Mouse (Mus musculus) limb, embryonic 10.5 days (tissue): ENCODE data around the gene Ubac2. TPM values are rescaled to one million over a fixed set of nuclear protein-coding genes. Genes with fewer than 3 reads are reported as not detected.
"Not testable (repeated sequence)": the region's sequence is repeated elsewhere in the genome, so short reads cannot be mapped to it uniquely, and the experiment has no call there.

Source experiments
- DNase-seq: peaks from one replicate; pipeline ENCODE4 v3.0.0-alpha.2; 2017; ENCODE audit warnings: low spot score
- H3K27ac ChIP-seq: fragments of 300-500 bp; sonication (generic); 2 replicates; pipeline ENCODE4 v1.5.1; 2016; ENCODE audit warnings: mild to moderate bottlenecking
- H3K27me3 ChIP-seq: fragments of 300-500 bp; sonication (generic); 2 replicates; pipeline ENCODE4 v1.6.1; 2016; ENCODE audit warnings: low read depth, mild to moderate bottlenecking; ENCODE audit not compliant: poor library complexity, severe bottlenecking
- H3K36me3 ChIP-seq: fragments of 300-500 bp; sonication (generic); 2 replicates; pipeline ENCODE4 v1.6.1; 2016; ENCODE audit warnings: mild to moderate bottlenecking, moderate library complexity
- H3K4me1 ChIP-seq: fragments of 300-500 bp; sonication (generic); 2 replicates; pipeline ENCODE4 v1.6.1; 2016
- H3K4me3 ChIP-seq: fragments of 300-500 bp; sonication (generic); 2 replicates; pipeline ENCODE4 v1.5.1; 2016; ENCODE audit warnings: mild to moderate bottlenecking, moderate library complexity
- H3K9me3 ChIP-seq: fragments of 300-500 bp; sonication (generic); replicated peaks from 2 replicates; pipeline ENCODE4 v1.6.1; 2016; ENCODE audit warnings: mild to moderate bottlenecking
- WGBS: fragments of 180-500 bp; shearing (Covaris S2); methylation state at CpG from one replicate; pipeline ENCODE4 v1.1.7; 2016; 5-methylcytosine and 5-hydroxymethylcytosine counted together
- polyA plus RNA-seq: library from polyadenylated mRNA; unstranded; fragments of >200 nt; fragmentation: Nextera tagmentation; extraction: Ambion mirVana; gene quantifications from 2 replicates; pipeline ENCODE4 v1.2.1, GENCODE M21; 2016

Ubac2 gene
- polyA plus RNA-seq: 66.2 and 73.4 TPM in 2 replicates

DNA sequence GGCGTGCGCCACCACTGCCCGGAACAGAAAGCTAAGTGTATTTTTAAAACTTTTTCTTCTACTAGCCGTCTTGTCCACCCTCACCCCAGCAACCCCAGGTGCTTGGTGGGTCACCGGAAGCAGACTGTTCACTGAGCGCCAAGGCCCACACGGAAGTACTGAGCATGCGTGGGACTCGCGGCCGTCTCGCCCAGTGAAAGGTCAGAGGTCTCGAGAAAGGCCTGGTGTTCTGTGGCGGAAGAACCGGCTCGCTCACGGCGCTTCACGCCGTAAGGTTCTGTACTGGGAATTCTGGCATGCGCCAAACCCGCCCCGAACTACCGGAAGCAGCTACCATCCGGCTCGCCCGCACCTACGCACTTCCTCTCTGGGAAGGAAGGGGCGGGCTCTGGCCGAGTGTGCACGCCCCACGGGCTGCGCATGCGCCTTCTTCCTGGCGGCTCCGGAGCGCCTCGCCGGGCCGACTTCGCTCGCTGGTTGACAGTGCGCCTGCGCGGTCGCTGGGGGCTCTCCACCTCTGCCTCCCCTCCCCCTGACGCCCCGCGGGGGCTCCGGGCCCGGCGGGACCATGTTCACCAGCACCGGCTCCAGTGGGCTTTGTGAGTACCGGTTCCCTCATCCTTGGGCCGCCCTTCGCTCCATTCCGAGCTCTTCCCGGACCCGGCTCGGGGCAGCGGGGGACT is at the start of gene Ubac2:
TSS of gene Ubac2 (plus strand) at position 445 of the 683 bp plus-strand sequence.
- H3K9me3 ChIP-seq: no peaks in the 10 kb centered on the region
- H3K36me3 ChIP-seq: peaks cover 5% of the 10 kb centered on the region; the same call in 1 of the 2 replicates
- under 1% methylated on average over 60 of the region's 61 CpGs for WGBS

DNA sequence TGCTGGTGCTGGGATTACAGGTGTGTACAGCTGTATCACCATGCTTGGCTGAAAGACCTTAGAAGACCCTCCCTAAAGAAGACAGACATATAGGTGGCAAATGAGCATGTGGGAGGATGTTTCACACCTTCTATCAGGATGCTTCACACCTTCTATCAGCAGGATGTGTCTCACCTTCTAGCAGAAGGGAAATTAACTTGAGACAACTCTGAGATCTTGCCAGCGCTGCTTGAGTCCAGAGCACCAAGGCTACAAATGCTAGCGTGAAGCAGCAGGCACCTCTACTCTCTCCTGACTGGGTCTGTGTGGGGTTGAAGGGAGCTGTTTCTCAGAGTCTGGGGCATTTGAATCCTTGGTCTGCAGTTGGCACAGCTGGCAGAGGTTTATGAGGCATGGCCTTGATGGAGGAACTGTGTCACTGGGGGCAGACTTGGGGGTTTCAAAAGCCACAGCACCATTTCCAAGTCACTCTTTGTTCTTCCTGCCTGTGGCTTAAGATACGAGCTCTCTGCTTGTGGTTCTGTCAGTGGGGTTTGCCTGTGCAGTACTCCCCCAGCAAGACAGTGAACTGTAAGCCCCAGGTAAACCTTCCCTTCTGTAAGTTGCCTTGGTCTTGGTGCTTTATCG is 48.5 kb upstream of the Ubac2 start:
- H3K9me3 ChIP-seq: no peaks in the 10 kb centered on the region

More for the DNA sequence above, at the start of gene Ubac2:
- Histone ChIP-seq H3K27ac (peak within 1 kb of the TSS; percentile 93), H3K4me3 (peak within 1 kb of the TSS; percentile 90), H3K27me3 (no peaks in the 10 kb centered on the region), H3K4me1 (peaks cover 22% of the 10 kb centered on the region)
- DNase-seq: peak; percentile 100

DNA sequence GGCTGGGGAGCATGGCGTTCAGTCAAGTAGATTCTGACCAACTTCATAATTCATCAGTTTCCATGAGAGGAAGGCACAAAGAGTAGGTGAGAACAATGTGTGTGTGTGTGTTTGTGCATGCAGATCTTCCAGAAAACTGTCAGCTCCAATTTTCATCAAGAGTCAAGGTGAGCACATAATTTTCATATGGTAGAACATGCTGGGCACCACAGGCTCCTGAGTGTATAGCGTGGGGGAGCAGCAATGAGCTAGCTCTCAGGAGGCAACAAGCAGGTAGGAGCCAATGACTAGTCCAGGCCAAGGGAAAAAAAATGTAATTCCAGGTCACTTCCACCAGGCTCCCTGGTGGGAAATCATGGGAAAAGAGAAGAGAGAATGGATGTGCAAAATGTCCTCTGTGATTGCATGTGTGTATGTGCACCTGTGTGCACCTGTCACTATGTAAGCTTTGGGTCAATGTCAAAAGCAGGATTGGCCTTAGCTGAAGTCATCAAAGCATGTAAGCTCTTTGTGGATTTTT is 45.4 kb upstream of the Ubac2 start:
- Histone ChIP-seq H3K27ac (no peak overlapping the region), H3K4me1 (no peaks in the 10 kb centered on the region), H3K27me3 (no peaks in the 10 kb centered on the region), H3K9me3 (no peaks in the 10 kb centered on the region), H3K4me3 (no peak overlapping the region), H3K36me3 (no peaks in the 10 kb centered on the region)
- DNase-seq: no peak
- 79% methylated on average over 2 of the region's 2 CpGs for WGBS

More for the DNA sequence above, 48.5 kb upstream of the Ubac2 start:
- Histone ChIP-seq H3K4me1 (peaks cover 4% of the 10 kb centered on the region; the same call in 1 of the 2 replicates), H3K36me3 (no peaks in the 10 kb centered on the region), H3K27ac (no peak overlapping the region), H3K27me3 (no peaks in the 10 kb centered on the region), H3K4me3 (no peak overlapping the region)
- WGBS: 82% methylated on average over 4 of the region's 4 CpGs
- DNase-seq: no peak

DNA sequence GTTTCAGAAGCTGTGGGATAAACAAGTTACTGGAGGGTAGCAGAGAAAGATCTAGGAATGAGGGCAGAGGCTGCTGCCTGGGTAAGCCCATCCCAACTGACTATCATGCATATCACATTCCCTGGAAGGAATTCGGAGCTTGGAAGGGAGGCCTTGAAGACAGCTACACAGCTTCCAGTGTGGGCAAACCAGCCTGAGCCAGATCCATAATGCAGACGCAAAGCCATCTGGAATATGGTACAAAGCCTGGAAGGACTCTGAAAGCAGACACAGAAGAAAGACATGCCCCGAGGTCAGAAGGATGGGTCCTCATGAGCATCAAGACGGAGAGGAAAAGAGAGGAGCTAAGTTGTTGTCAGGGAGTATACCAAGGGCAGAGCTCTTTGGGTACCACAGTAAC is 40.3 kb upstream of the Ubac2 start:
- Histone ChIP-seq H3K27me3 (no peaks in the 10 kb centered on the region), H3K36me3 (no peaks in the 10 kb centered on the region), H3K4me3 (no peak overlapping the region), H3K27ac (no peak overlapping the region), H3K9me3 (peaks cover 9% of the 10 kb centered on the region; the same call in 1 of the 2 replicates), H3K4me1 (no peaks in the 10 kb centered on the region)
- WGBS: 95% methylated on average over 4 of the region's 4 CpGs
- no peak for DNase-seq

DNA sequence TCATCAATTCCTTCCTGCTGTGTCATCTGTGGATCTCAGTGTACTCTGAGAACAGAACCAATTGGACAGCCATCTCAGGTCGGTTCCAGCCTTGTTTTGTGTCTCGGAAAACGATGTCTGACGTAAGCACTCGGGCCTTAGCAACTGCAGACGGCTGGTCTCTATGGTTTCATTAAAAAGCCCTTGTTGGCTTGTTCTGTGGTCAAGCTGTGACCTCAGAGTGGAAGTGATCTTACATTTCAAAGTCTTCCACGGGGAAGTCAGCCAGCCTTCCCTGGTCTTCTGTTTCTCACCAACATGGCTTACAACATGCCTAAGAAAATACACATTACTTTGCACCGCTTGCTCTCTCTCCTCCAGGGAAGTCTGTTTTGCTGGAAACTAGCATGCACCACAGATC is 38.2 kb upstream of the Ubac2 start:
- no peak overlapping the region for H3K27ac ChIP-seq
- no peak overlapping the region for H3K4me3 ChIP-seq
- no peaks in the 10 kb centered on the region for H3K36me3 ChIP-seq
- no peaks in the 10 kb centered on the region for H3K27me3 ChIP-seq
- DNase-seq: no peak
- WGBS: 92% methylated on average over 8 of the region's 8 CpGs
- H3K9me3 ChIP-seq: peaks cover 9% of the 10 kb centered on the region; the same call in 1 of the 2 replicates
- H3K4me1 ChIP-seq: no peaks in the 10 kb centered on the region

DNA sequence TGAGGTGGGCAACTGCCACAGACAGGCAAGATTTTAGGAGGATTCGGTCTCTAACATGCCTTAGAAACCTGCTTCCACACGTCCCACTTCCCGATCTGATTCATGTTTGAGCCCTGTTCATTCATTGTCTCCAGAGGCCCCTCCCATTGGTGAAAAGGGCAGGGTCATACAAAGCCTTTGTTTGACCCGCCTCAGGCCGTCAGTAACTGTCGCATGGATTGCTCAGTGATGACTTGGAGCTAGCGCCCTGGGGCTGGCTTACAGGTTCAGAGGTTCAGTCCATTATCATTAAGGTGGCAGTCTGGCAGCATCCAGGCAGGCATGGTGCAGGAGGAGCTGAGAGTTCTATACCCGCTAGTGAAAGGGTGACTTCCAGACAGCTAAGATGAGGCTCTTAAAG is 33.9 kb upstream of the Ubac2 start:
- Histone ChIP-seq H3K4me1 (no peaks in the 10 kb centered on the region), H3K9me3 (0 out of 2 replicates have a peak, but pooled peaks cover under 1% of the 10 kb centered on the region), H3K36me3 (no peaks in the 10 kb centered on the region), H3K4me3 (no peak overlapping the region), H3K27ac (no peak overlapping the region), H3K27me3 (no peaks in the 10 kb centered on the region)
- 80% methylated on average over 8 of the region's 8 CpGs for WGBS
- DNase-seq: no peak

DNA sequence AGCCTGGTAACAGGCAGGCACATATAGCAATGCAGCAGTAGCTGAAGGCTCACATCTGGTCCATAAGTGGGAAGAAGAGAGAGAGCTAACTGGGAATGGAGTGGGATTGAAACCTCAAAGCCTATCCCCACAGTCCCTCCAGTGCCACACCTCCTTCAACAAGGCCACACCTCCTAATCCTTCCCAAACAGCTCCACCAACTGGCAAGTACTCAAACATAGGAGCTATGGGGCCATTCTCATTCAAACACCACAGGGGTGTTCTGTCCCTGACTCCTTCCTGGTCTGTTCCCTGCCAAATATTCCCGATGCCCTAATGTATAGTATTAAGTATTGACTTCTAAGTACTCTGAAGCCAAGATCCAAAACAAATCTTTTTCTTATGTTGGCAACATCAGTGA is 27.2 kb upstream of the Ubac2 start:
- Histone ChIP-seq H3K4me1 (no peaks in the 10 kb centered on the region), H3K9me3 (no peaks in the 10 kb centered on the region), H3K27me3 (no peaks in the 10 kb centered on the region), H3K27ac (no peak overlapping the region), H3K4me3 (no peak overlapping the region), H3K36me3 (no peaks in the 10 kb centered on the region)
- WGBS: 91% methylated on average over 1 of the region's 1 CpGs
- DNase-seq: no peak

DNA sequence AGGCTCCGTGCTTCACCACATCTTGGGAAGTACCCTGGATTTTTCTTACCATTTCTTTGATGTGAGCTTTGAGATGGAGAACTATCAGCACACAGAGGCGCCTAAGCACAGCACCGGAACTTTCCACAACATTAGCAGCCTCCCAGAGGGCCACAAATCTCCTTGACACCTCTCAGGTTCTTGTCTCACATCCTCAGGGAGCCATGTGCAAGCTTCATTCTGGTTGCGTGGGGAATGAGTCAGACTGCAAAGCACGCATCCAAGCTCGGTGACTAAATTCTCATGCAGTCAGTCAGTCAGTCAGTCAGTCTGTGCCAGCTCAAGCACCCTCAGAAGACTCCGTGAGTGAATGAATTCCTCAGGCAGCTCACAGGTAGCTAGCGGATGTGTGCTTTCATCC is 25.9 kb upstream of the Ubac2 start:
- Histone ChIP-seq H3K9me3 (no peaks in the 10 kb centered on the region), H3K27ac (no peak overlapping the region)
- DNase-seq: no peak

DNA sequence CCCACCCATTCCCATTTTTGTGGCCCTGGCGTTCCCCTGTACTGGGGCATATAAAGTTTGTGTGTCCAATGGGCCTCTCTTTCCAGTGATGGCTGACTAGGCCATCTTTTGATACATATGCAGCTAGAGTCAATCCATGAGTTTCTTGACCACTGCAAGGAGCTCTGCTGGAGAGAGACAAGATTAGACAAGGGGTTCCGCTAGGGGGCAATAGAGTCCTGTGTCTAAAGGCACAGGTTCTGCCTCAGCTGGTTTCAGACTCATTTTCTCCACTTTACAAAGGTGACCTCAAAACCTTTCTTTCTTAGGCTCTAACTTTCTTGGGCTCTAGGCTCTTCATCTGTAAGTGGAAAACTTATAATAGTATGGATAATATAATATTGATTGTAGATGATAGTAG is 13.3 kb upstream of the Ubac2 start:
- 12% methylated on average over 2 of the region's 2 CpGs for WGBS
- DNase-seq: peak; percentile 54

More for the DNA sequence above, 25.9 kb upstream of the Ubac2 start:
- Histone ChIP-seq H3K4me3 (no peak overlapping the region), H3K4me1 (no peaks in the 10 kb centered on the region), H3K36me3 (no peaks in the 10 kb centered on the region), H3K27me3 (no peaks in the 10 kb centered on the region)
- 83% methylated on average over 8 of the region's 8 CpGs for WGBS

DNA sequence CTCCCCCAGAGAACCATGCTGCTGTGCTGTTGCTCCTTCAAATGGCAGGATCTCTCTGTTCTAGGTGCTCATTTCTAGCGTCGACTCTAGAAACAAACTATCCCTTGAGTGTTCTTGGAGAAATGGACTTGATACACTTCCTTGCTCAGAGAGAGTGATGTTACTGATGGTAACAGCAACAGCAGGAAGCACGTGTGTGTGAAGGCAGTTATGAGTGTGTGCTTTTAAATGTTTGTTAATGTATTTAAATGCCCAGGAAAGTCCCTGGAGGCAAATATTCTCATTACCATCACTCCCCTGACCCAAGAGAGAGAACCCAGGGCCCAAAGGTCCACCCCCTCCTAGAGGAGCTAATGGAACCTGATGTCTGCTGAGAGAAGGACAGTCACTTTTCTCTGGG is 11.8 kb upstream of the Ubac2 start:
- WGBS: 76% methylated on average over 3 of the region's 3 CpGs
- Histone ChIP-seq H3K4me1 (no peaks in the 10 kb centered on the region), H3K36me3 (no peaks in the 10 kb centered on the region), H3K27me3 (no peaks in the 10 kb centered on the region), H3K9me3 (no peaks in the 10 kb centered on the region), H3K4me3 (no peak overlapping the region), H3K27ac (no peak overlapping the region)
- no peak for DNase-seq

More for the DNA sequence above, 13.3 kb upstream of the Ubac2 start:
- not testable (repeated sequence) for H3K27me3 ChIP-seq, H3K9me3 ChIP-seq, H3K27ac ChIP-seq, H3K36me3 ChIP-seq, H3K4me1 ChIP-seq, H3K4me3 ChIP-seq

DNA sequence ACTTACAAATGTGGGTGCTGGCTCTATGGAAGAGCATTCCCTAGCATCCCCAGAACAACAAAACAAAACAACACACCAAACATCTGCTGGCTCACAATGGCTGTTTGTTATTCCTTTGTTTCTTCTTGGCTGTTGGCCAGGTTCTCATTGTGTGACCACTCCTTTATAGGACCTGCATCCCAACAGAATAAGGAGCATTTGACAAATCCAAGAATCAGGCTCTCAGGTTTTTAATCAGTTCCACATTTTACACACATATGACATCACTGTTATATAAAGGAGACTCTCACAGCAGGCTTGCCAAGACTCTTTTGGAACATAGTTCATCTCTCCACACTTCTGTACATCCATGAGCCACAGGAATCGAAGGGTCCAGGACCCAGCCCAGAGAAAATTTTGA is 9.3 kb upstream of the Ubac2 start:
- Histone ChIP-seq H3K27me3 (no peaks in the 10 kb centered on the region), H3K4me1 (no peaks in the 10 kb centered on the region), H3K4me3 (no peak overlapping the region), H3K36me3 (no peaks in the 10 kb centered on the region), H3K27ac (no peak overlapping the region), H3K9me3 (no peaks in the 10 kb centered on the region)
- 78% methylated on average over 1 of the region's 1 CpGs for WGBS
- no peak for DNase-seq

DNA sequence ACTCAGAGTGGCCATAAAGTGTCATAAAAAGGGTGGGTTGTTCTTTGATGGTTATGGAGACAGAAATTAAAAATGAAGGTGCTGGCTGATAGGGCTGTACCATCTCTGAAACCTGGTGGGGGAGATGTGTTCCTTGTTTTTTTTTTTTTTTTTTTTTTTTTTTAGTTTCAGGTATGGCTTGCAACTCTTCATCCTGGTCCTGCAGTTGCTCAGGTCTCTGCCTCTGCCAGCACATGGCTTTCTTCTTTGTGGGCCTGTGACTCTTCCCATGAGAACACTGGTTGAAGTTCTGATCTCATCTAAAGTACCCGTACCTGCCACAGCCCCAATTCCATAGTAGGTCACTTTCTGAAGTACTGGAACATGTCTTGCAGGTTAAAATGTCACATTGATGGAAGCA is 5.7 kb upstream of the Ubac2 start:
- H3K27ac ChIP-seq: no peak overlapping the region
- DNase-seq: no peak
- H3K4me3 ChIP-seq: no peak overlapping the region
- 86% methylated on average over 1 of the region's 1 CpGs for WGBS
- H3K36me3 ChIP-seq: no peaks in the 10 kb centered on the region
- H3K4me1 ChIP-seq: peaks cover 5% of the 10 kb centered on the region
- H3K27me3 ChIP-seq: no peaks in the 10 kb centered on the region
- no peaks in the 10 kb centered on the region for H3K9me3 ChIP-seq

DNA sequence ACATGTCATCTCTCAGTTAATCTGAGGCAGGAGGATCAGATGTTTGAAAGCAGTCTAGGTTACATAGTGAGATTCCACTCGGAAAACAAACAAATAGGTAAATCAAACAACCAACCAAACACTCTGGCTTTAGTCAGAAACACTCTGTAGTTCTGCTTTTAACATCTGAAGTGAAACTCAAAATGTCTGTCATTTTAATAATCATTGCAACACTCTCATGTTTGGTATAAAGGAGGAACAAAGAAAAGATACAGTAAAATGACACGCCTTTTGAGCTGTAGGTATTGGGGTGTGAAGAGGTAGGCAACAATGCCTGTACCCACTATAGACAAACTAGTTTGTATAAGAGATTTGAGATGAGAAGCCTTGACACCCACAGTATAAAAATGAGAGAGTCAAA is 5.2 kb upstream of the Ubac2 start:
- Histone ChIP-seq H3K4me1 (peaks cover 7% of the 10 kb centered on the region), H3K4me3 (no peak overlapping the region), H3K36me3 (no peaks in the 10 kb centered on the region), H3K27me3 (no peaks in the 10 kb centered on the region), H3K27ac (no peak overlapping the region), H3K9me3 (no peaks in the 10 kb centered on the region)
- WGBS: 74% methylated on average over 2 of the region's 2 CpGs
- no peak for DNase-seq
